Mouse (Mus musculus) hindbrain, embryonic 14.5 days (tissue): ENCODE measurements around the gene Tmem234. TPM values are rescaled to one million over a fixed set of nuclear protein-coding genes. Genes with fewer than 3 reads are reported as not detected.

ENCODE experiments used
- ATAC-seq: fragments of 200-750 bp; cut with Nextera tagmentation; 2 replicates; pipeline ENCODE4 v1.8.0; 2017; ENCODE audit warnings: moderate number of reproducible peaks, mild to moderate bottlenecking, moderate TSS enrichment, moderate library complexity; ENCODE audit not compliant: low FRiP score
- DNase-seq: peaks from one replicate; pipeline ENCODE4 v3.0.0-alpha.2; 2015; ENCODE audit warnings: low spot score
- H3K27ac ChIP-seq: fragments of 300-500 bp; sonication (generic); 2 replicates; pipeline ENCODE4 v1.5.1; 2014; ENCODE audit warnings: mild to moderate bottlenecking, moderate library complexity
- H3K27me3 ChIP-seq: fragments of 300-500 bp; sonication (generic); 2 replicates; pipeline ENCODE4 v1.6.1; 2014; ENCODE audit warnings: mild to moderate bottlenecking, low read length, mixed read lengths; ENCODE audit not compliant: control insufficient read depth, insufficient read depth
- H3K36me3 ChIP-seq: fragments of 300-500 bp; sonication (generic); replicated peaks from 2 replicates; pipeline ENCODE4 v1.6.1; 2014; ENCODE audit not compliant: control insufficient read depth, insufficient read depth
- H3K4me1 ChIP-seq: fragments of 300-500 bp; sonication (generic); replicated peaks from 2 replicates; pipeline ENCODE4 v1.6.1; 2014; ENCODE audit warnings: antibody characterized with exemption, low read length, mixed read lengths; ENCODE audit not compliant: control insufficient read depth, insufficient read depth
- H3K4me2 ChIP-seq: fragments of 300-500 bp; sonication (generic); replicated peaks from 2 replicates; pipeline ENCODE4 v1.6.1; 2014; ENCODE audit warnings: mild to moderate bottlenecking, moderate library complexity
- H3K4me3 ChIP-seq: fragments of 300-500 bp; sonication (generic); replicated peaks from 2 replicates; pipeline ENCODE4 v1.5.1; 2014; ENCODE audit warnings: mild to moderate bottlenecking, low read length
- H3K9ac ChIP-seq: fragments of 300-500 bp; sonication (generic); 2 replicates; pipeline ENCODE4 v1.6.1; 2014
- H3K9me3 ChIP-seq: fragments of 300-500 bp; sonication (generic); 2 replicates; pipeline ENCODE4 v1.6.1; 2016; ENCODE audit warnings: low read length; ENCODE audit not compliant: control insufficient read depth
- WGBS: fragments of 180-500 bp; shearing (Covaris S2); extraction: QIAGEN DNeasy Blood & Tissue Kit; methylation state at CpG from one replicate; pipeline ENCODE4 v1.1.7; 2014; 5-methylcytosine and 5-hydroxymethylcytosine counted together
- polyA plus RNA-seq: library from polyadenylated mRNA; unstranded; fragments of >200 nt; fragmentation: Nextera tagmentation; extraction: Ambion mirVana; gene quantifications from 2 replicates; pipeline ENCODE4 v1.2.1, GENCODE M21; 2014

The Tmem234 gene
- polyA plus RNA-seq, 1 experiment from 2014 or later: 188 TPM

DNA sequence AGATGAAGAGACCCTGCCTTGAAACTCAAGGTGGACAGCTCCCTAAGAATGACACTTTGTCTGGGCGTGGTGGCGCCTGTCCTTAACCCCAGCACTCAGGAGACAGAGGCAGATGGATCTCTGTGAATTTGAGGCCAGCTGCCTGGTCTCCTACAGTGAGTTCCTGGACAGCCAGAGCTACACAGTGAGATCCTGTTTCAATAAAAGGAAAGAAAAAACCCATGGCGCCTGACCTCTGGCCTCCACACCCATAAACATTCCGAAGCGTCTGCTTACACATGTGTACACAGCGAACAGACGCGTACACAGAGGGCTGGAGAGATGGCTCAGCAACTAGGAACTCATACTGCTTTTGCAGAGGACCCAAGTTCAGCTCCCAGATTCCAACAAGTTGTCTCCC, 36.8 kb upstream of the Tmem234 start:
- WGBS: 70% methylated on average over 8 of the region's 8 CpGs
- H3K4me2 ChIP-seq: no peak overlapping the region
- no peak overlapping the region for H3K4me3 ChIP-seq
- no peaks in the 10 kb centered on the region for H3K4me1 ChIP-seq
- H3K9ac ChIP-seq: no peak overlapping the region
- no peak overlapping the region for H3K27ac ChIP-seq
- H3K9me3 ChIP-seq: no peaks in the 10 kb centered on the region
- no peaks in the 10 kb centered on the region for H3K36me3 ChIP-seq
- ATAC-seq (no peak), DNase-seq (no peak)
- H3K27me3 ChIP-seq: no peaks in the 10 kb centered on the region

DNA sequence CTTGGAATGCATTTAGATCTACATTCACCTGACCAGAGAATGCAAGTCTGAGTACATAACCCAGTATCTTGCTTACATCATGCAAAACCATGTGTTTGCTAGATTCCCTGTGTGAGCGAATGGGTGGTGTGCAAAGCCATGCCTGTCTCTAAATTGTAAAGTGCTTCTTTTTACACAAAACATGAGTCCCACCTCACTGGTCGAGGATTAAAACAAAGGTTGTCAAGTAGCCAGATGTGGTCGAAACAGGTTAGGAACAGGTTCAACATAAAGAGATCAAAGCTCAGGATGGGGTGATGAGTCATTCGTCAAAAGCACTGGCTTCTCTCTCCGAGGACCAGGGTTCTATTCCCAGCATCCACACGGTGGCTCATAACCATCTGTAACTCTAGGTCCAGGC, 35.3 kb upstream of the Tmem234 start:
- no peaks in the 10 kb centered on the region for H3K4me1 ChIP-seq
- WGBS: 85% methylated on average over 6 of the region's 6 CpGs
- no peak overlapping the region for H3K4me2 ChIP-seq
- H3K36me3 ChIP-seq: no peaks in the 10 kb centered on the region
- H3K9ac ChIP-seq: no peak overlapping the region
- ATAC-seq: no peak
- H3K9me3 ChIP-seq: no peaks in the 10 kb centered on the region
- H3K27me3 ChIP-seq: no peaks in the 10 kb centered on the region
- H3K27ac ChIP-seq: no peak overlapping the region
- no peak overlapping the region for H3K4me3 ChIP-seq
- no peak for DNase-seq

DNA sequence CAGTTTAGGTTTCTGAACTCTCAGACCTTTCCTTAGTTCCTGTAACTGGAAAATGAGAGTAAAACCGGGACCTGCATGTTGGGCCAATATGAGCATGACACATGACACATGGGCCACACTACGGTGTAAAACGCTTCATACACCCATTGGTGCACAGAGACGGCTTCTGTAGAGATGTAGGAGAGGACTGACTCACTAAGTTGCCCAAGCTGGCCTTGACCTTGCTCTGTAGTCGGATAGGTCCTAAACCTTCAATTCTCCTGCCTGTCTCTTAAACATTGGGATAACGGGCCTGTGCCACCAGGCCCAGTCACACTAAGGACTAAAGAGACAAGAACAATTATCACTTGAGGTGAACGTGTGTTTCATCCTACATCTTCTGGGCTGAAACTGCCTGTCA, 32.1 kb upstream of the Tmem234 start:
- DNase-seq: no peak
- Histone ChIP-seq H3K4me1 (no peaks in the 10 kb centered on the region), H3K27me3 (no peaks in the 10 kb centered on the region), H3K36me3 (no peaks in the 10 kb centered on the region), H3K4me2 (no peak overlapping the region), H3K9ac (no peak overlapping the region), H3K27ac (no peak overlapping the region), H3K9me3 (no peaks in the 10 kb centered on the region), H3K4me3 (no peak overlapping the region)
- ATAC-seq: no peak
- 94% methylated on average over 7 of the region's 7 CpGs for WGBS

DNA sequence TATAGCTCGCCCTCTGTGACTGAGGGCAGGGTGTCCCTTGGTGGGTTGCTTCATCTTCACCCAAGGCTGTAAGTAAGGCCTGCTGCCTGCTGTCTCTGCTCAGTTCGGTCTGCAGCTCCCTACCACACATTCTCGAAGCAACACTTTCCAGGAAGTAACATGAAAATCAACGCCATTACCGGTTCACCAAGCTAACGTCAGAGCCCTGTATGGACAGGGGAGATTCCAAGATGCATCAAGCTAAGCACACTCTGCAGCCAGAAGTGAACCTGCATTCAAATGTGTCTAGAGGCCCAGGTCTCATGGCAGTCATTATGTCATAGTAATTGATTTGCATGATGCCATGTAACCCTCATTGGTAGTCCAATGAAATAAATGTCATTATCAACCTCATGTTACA, 30.4 kb upstream of the Tmem234 start:
- no peak overlapping the region for H3K4me2 ChIP-seq
- no peak overlapping the region for H3K4me3 ChIP-seq
- no peaks in the 10 kb centered on the region for H3K27me3 ChIP-seq
- no peaks in the 10 kb centered on the region for H3K9me3 ChIP-seq
- no peaks in the 10 kb centered on the region for H3K36me3 ChIP-seq
- no peaks in the 10 kb centered on the region for H3K4me1 ChIP-seq
- no peak overlapping the region for H3K9ac ChIP-seq
- DNase-seq (no peak), ATAC-seq (no peak)
- no peak overlapping the region for H3K27ac ChIP-seq
- WGBS: 86% methylated on average over 6 of the region's 6 CpGs

DNA sequence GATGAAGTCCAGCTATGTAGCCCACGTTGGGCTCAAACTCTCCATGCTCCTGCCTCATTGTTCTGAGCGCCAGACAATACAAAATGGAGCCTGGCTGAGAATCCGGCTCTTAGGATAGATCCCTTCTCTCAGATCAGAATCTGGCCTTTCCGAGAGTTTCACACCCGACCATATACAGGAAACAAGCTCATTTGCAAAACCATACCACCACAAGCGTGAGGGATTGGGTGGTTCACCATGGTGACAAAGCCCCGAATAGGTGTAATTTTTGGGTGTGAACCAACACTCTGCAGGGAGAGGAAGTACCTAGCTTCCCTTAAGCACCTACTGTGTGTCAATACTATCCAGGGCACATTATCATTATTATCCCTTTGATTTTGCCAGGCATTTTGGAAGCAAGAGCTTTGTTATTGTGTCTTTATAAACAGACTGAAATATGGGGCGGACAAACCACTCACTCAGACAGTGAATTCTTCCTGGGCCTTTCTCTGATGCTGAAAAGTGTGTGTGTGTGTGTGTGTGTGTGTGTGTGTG, 28.9 kb upstream of the Tmem234 start:
- Histone ChIP-seq H3K9me3 (no peaks in the 10 kb centered on the region), H3K4me1 (no peaks in the 10 kb centered on the region), H3K9ac (no peak overlapping the region), H3K27ac (no peak overlapping the region), H3K4me2 (no peak overlapping the region), H3K36me3 (no peaks in the 10 kb centered on the region), H3K4me3 (no peak overlapping the region), H3K27me3 (no peaks in the 10 kb centered on the region)
- DNase-seq (no peak), ATAC-seq (no peak)
- WGBS: 75% methylated on average over 8 of the region's 8 CpGs

DNA sequence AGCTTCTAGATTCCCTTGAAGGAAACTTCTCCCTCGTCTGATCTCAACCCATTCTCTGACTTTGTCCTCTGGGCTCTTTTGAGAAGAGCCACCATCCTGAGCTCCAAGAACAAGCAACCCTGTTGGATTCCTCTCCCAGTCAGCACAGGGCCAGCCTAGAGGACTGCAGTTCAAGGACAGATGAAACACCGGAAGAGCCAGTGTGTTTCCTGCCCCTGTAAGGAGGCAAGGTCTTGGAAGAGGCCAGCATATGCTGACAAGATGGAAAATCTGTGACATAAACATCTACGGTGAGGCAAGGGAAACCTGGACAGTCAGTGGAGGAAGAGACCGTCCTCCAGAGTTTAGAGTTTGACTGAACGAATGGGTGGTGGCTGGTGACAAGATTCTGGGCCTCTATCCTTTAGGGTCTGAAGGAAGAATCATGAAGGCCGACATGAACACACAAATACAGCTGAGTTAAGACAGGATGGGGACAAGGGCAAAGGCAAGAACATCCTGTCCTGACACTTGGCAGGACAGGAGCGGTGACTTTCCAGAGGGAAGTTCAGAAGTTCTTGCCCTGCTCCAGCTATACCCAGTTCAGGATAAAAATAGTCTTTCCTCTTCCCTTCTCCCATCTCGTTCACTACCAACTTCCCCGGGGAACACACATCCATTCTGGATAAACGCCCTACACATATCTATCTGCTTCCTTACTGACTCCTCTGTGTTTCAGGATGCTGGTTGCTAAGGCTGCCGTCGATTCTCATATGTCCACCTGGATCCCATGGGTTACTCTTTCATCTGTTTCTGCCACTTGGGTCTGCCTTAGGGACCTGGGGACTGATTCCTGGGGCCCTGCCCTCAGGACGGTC, 28.0 kb upstream of the Tmem234 start:
- H3K4me3 ChIP-seq: no peak overlapping the region
- 87% methylated on average over 13 of the region's 13 CpGs for WGBS

DNA sequence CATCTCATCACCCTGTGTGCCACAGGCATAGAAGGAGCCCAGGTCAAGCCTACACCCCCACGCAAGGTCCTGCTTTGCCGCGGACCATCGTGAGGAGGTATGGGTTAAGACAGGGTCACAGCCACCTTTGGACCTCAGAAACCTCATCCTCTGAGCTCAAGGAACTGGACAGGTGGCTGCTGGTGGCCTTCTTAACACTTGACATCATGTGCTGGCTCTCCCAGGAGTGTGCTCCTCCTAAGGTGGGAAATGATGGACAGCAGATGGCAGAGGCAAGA, 27.4 kb upstream of the Tmem234 start:
- Histone ChIP-seq H3K9ac (no peak overlapping the region), H3K36me3 (no peaks in the 10 kb centered on the region), H3K9me3 (no peaks in the 10 kb centered on the region), H3K4me1 (no peaks in the 10 kb centered on the region), H3K27ac (no peak overlapping the region), H3K27me3 (no peaks in the 10 kb centered on the region), H3K4me3 (no peak overlapping the region), H3K4me2 (no peak overlapping the region)
- ATAC-seq (no peak), DNase-seq (no peak)
- WGBS: 94% methylated on average over 4 of the region's 4 CpGs

More for the DNA sequence above, 28.0 kb upstream of the Tmem234 start:
- Histone ChIP-seq H3K4me2 (no peak overlapping the region), H3K36me3 (no peaks in the 10 kb centered on the region), H3K27ac (no peak overlapping the region), H3K4me1 (no peaks in the 10 kb centered on the region), H3K9ac (no peak overlapping the region), H3K27me3 (no peaks in the 10 kb centered on the region), H3K9me3 (no peaks in the 10 kb centered on the region)
- ATAC-seq (no peak), DNase-seq (no peak)

DNA sequence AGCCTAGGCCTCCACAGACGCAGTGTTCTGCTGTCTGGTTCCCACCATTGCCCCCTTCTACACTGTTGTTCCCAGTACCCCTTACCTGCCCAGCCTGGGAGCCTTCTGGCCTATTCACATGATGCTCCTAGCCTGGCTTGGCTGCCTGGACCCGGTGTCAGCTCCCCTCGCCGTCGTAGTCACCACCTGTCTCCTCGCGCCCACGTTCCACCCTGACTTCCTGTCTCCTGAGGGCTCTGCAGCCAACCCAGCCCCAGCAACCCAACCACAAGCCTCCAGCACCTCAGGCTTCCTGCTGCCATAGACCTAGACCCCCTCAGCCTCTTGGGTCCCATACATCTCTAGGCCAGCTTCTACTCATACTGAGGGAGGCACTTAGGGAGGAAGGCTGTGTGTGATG, 27.0 kb upstream of the Tmem234 start, which contains the start of gene Lck:
TSS of gene Lck (minus strand) at position 212 of the 400 bp plus-strand sequence.
- Histone ChIP-seq H3K27me3 (no peaks in the 10 kb centered on the region), H3K36me3 (no peaks in the 10 kb centered on the region), H3K4me3 (no peak within 1 kb of the TSS), H3K4me1 (no peaks in the 10 kb centered on the region), H3K27ac (no peak within 1 kb of the TSS), H3K4me2 (no peak within 1 kb of the TSS), H3K9ac (no peak within 1 kb of the TSS), H3K9me3 (no peaks in the 10 kb centered on the region)
- 95% methylated on average over 8 of the region's 8 CpGs for WGBS
- ATAC-seq: no peak
- DNase-seq: no peak

DNA sequence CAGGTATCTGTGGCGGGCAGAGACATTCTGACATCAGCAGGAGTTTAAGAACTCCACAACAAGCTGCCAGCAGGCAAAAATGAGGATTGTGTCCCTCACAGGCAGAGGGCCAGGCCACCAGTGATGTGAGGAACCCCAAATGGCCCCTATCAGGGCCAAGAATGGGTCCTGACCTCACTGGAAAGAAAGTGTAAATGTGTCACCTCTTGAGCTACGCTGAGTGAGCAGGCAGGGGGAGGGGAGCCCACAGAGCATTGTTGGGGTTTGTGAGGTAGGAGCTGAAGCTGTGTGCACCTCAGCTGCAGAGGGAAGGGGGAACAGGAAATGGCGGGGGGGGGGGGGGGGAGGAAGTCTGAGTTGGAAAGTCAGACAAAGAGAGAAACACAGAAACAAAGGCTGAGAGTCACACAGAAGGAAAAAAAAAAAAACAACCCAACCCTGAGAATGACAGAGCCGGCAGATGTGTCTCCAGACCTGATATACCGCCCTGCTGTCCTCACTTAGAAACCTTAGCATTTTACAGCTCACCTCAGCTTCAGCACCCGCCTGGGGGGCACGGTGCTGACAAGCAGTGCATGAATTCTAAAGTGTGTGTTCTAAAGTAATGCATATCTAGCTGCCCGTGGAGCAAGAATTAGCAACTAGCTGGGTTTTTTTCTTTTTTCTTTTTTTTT, 25.2 kb upstream of the Tmem234 start:
- H3K27ac ChIP-seq: no peak overlapping the region
- no peaks in the 10 kb centered on the region for H3K36me3 ChIP-seq
- H3K27me3 ChIP-seq: no peaks in the 10 kb centered on the region
- H3K4me3 ChIP-seq: no peak overlapping the region
- H3K4me2 ChIP-seq: no peak overlapping the region
- no peaks in the 10 kb centered on the region for H3K9me3 ChIP-seq
- H3K4me1 ChIP-seq: no peaks in the 10 kb centered on the region
- 59% methylated on average over 7 of the region's 8 CpGs for WGBS
- no peak for ATAC-seq
- no peak overlapping the region for H3K9ac ChIP-seq
- DNase-seq: no peak
